Mouse (Mus musculus): ENCODE data around the gene Nkx2-3. TPM values are rescaled to one million over a fixed set of nuclear protein-coding genes. Genes with fewer than 3 reads are reported as not detected.

The Nkx2-3 gene
- polyA plus RNA-seq, 1 experiment = 7.4 TPM

- Histone ChIP-seq H3K4me3 (ENCODE audit: extremely low read depth, insufficient read depth, insufficient read length) (peak overlapping the region; percentile 47; the same call in 1 of the 2 replicates), H3K36me3 (ENCODE audit: control insufficient read depth, insufficient read depth, low read length) (no peaks in the 10 kb centered on the region), H3K27ac (ENCODE audit: insufficient read depth, low read length) (no peak overlapping the region; the same call in 1 of the 2 replicates), H3K4me1 (ENCODE audit: control insufficient read depth, insufficient read depth, insufficient read length) (peaks cover 16% of the 10 kb centered on the region), H3K27me3 (ENCODE audit: control insufficient read depth, insufficient read depth, low read length) (peaks cover 45% of the 10 kb centered on the region)
- 5% methylated on average over 20 of the region's 20 CpGs for WGBS
- TF ChIP-seq CTCF (IDR thresholded peaks at IDR 0.05; ENCODE audit: extremely low read depth, insufficient read depth, insufficient read length, insufficient replicate concordance) = no peak
- no peak for DNase-seq (ENCODE audit: low read depth in 1 of 2, low spot score in 2 of 2)
These were observed 2.9 kb downstream of the Nkx2-3 start for GRCm38 (mm10) chr19:43615074-43615445.

DNA sequence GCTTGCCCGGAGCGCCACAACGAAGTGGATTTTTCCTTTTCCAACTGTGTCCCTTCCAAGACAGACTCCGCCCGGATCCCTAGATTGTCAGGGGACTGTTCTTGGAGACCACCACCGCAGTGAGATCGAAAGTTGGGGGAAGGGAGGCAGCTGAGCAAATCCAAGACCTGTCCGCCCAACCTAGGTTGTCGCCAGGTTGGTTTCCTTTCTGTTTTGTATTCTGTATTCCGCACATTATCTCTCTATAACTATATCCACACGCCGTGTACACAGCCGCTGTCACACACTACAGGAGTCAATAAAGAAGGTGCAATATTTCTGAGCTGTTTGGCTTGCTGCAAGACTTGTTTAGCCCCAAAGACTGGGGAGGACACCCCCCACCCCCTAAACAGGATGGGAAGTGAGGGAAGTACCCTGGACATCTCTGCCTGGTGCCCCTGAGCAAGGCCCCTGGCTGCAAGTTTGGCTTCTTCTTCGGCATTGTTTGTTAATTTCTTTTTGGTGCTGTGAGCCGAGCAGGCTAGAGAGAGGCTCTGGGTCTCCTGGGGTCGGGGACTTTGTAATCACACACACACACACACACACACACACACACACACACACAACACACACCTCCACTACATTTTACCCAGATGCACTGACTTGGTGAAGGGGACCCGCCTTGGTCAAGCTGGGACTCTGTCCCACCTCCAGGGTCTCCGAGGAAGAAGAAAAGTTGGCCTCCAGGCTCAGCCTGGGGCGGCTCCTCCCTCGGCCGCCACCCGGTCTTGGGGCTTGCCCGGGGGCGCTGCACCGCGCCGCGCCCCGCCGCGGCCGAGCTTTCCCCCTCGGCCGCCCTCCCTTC is 3.7 kb downstream of the Nkx2-3 start:
- peaks cover 43% of the 10 kb centered on the region for H3K27me3 ChIP-seq (ENCODE audit: control insufficient read depth, insufficient read depth, low read length)
- DNase-seq (ENCODE audit: low read depth in 1 of 2, low spot score in 2 of 2) = no peak
- 7% methylated on average over 34 of the region's 34 CpGs for WGBS
- TF ChIP-seq POLR2A (IDR thresholded peaks at IDR 0.05; ENCODE audit: low read depth, low read length) = no peak
- no peak for TF ChIP-seq CTCF (IDR thresholded peaks at IDR 0.05; ENCODE audit: extremely low read depth, insufficient read depth, insufficient read length, insufficient replicate concordance)
- H3K4me3 ChIP-seq (ENCODE audit: extremely low read depth, insufficient read depth, insufficient read length) = peak overlapping the region; percentile 47; the same call in 1 of the 2 replicates
- no peak overlapping the region; the same call in 1 of the 2 replicates for H3K27ac ChIP-seq (ENCODE audit: insufficient read depth, low read length)
- no peaks in the 10 kb centered on the region for H3K36me3 ChIP-seq (ENCODE audit: control insufficient read depth, insufficient read depth, low read length)
- peaks cover 15% of the 10 kb centered on the region for H3K4me1 ChIP-seq (ENCODE audit: control insufficient read depth, insufficient read depth, insufficient read length)

DNA sequence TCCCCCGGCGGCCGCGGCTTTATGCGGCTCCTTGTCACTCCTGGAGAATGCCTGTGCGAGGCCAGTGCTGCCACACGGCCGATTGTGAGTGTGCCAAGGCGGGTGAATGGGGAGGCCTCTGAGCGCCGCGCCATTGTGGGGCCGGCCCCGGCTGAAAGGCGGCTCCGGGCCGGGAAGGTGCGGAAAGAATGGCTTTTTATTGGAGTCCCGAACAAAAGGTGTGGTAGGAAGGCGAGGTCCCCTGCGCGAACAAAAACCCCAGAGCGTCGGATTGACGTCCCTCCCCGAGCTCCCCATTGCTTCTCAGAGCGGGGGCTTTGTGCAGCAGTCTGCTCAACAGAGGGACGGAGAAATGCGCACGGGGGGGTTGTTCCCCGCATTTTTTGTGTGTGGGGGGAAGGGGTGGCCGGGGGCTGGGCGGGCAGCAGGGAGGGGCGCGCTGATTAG is 4.3 kb downstream of the Nkx2-3 start:
- Histone ChIP-seq H3K4me1 (ENCODE audit: control insufficient read depth, insufficient read depth, insufficient read length) (peaks cover 15% of the 10 kb centered on the region), H3K27ac (ENCODE audit: insufficient read depth, low read length) (no peak overlapping the region), H3K27me3 (ENCODE audit: control insufficient read depth, insufficient read depth, low read length) (peaks cover 43% of the 10 kb centered on the region), H3K4me3 (ENCODE audit: extremely low read depth, insufficient read depth, insufficient read length) (peak overlapping the region; percentile 21; the same call in 1 of the 2 replicates), H3K36me3 (ENCODE audit: control insufficient read depth, insufficient read depth, low read length) (no peaks in the 10 kb centered on the region)
- DNase-seq (ENCODE audit: low read depth in 1 of 2, low spot score in 2 of 2) = no peak
- 1% methylated on average over 35 of the region's 35 CpGs for WGBS
- no peak for TF ChIP-seq CTCF (IDR thresholded peaks at IDR 0.05; ENCODE audit: extremely low read depth, insufficient read depth, insufficient read length, insufficient replicate concordance)
- TF ChIP-seq POLR2A (IDR thresholded peaks at IDR 0.05; ENCODE audit: low read depth, low read length) = no peak

GRCm38 (mm10) chr19:43616889-43617288 is 4.8 kb downstream of the Nkx2-3 start:
- Histone ChIP-seq H3K27me3 (ENCODE audit: control insufficient read depth, insufficient read depth, low read length) (peaks cover 43% of the 10 kb centered on the region), H3K36me3 (ENCODE audit: control insufficient read depth, insufficient read depth, low read length) (no peaks in the 10 kb centered on the region), H3K4me3 (ENCODE audit: extremely low read depth, insufficient read depth, insufficient read length) (peak overlapping the region; percentile 21; the same call in 1 of the 2 replicates), H3K27ac (ENCODE audit: insufficient read depth, low read length) (no peak overlapping the region), H3K4me1 (ENCODE audit: control insufficient read depth, insufficient read depth, insufficient read length) (peaks cover 15% of the 10 kb centered on the region)
- 24% methylated on average over 12 of the region's 12 CpGs for WGBS
- no peak for DNase-seq (ENCODE audit: low read depth in 1 of 2, low spot score in 2 of 2)
- TF ChIP-seq CTCF (IDR thresholded peaks at IDR 0.05; ENCODE audit: extremely low read depth, insufficient read depth, insufficient read length, insufficient replicate concordance) (no peak), POLR2A (IDR thresholded peaks at IDR 0.05; ENCODE audit: low read depth, low read length) (no peak)

DNA sequence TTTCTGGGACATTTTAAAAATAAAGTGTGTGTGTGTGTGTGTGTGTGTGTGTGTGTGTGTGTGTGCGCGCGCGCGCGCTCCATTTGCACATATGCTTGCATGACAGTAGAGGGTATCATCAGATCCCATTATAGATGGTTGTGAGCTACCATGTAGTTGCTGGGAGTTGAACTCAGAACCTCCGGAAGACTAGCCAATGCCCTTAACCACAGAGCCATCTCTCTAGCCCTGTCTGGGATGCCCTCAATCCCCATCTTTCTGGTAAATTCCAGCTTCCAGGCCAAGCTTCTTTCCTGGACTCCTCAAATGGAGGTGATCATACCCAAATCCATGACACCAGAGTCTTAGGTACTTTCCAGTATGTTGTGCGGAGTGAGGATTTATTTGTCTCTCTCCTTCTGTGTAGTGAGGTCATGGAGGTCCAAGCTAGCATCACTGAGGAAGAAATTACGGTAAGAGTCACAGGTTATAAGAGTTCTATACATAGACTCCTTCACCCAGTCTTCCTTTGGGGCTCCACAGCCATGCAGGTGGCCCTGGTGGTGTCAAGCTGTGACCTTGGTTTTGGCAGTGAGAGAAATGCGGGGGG is 5.7 kb downstream of the Nkx2-3 start:
- H3K36me3 ChIP-seq (ENCODE audit: control insufficient read depth, insufficient read depth, low read length) = no peaks in the 10 kb centered on the region
- H3K27me3 ChIP-seq (ENCODE audit: control insufficient read depth, insufficient read depth, low read length) = peaks cover 34% of the 10 kb centered on the region
- H3K27ac ChIP-seq (ENCODE audit: insufficient read depth, low read length) = no peak overlapping the region
- no peak for DNase-seq (ENCODE audit: low read depth in 1 of 2, low spot score in 2 of 2)
- TF ChIP-seq CTCF (IDR thresholded peaks at IDR 0.05; ENCODE audit: extremely low read depth, insufficient read depth, insufficient read length, insufficient replicate concordance) (no peak), POLR2A (IDR thresholded peaks at IDR 0.05; ENCODE audit: low read depth, low read length) (no peak)
- no peak overlapping the region for H3K4me3 ChIP-seq (ENCODE audit: extremely low read depth, insufficient read depth, insufficient read length)
- peaks cover 15% of the 10 kb centered on the region for H3K4me1 ChIP-seq (ENCODE audit: control insufficient read depth, insufficient read depth, insufficient read length)
- 89% methylated on average over 10 of the region's 10 CpGs for WGBS

DNA sequence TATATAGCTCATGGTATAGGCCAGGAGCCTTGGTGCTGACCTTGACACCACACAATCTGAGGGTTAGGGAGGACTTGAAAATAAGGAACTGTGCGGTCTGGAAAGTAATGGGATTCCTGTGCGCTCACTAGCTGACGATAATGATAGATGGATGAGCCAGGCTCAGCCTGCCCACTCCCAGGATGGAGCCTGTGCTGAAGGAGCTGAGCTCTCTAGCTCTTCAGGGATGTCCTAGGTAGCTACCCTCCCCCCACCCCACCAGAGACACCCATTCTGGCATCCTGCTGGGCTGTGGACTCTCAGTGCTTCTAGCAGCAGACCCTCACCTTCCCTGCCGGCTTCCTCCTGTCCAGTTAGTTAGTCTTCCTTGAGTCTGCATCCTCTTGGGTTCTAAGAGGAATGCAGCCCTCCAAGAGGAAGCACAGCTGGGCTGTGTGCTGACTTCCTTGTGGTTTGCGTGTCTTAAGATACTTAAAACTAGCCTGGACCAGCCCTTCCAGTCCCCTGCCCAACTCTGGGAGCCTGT is 6.4 kb downstream of the Nkx2-3 start:
- WGBS = 50% methylated on average over 5 of the region's 5 CpGs
- H3K27ac ChIP-seq (ENCODE audit: insufficient read depth, low read length) = no peak overlapping the region
- TF ChIP-seq CTCF (IDR thresholded peaks at IDR 0.05; ENCODE audit: extremely low read depth, insufficient read depth, insufficient read length, insufficient replicate concordance) (no peak), POLR2A (IDR thresholded peaks at IDR 0.05; ENCODE audit: low read depth, low read length) (no peak)
- peaks cover 28% of the 10 kb centered on the region for H3K27me3 ChIP-seq (ENCODE audit: control insufficient read depth, insufficient read depth, low read length)
- no peak overlapping the region for H3K4me3 ChIP-seq (ENCODE audit: extremely low read depth, insufficient read depth, insufficient read length)
- no peak for DNase-seq (ENCODE audit: low read depth in 1 of 2, low spot score in 2 of 2)
- peaks cover 15% of the 10 kb centered on the region for H3K4me1 ChIP-seq (ENCODE audit: control insufficient read depth, insufficient read depth, insufficient read length)
- H3K36me3 ChIP-seq (ENCODE audit: control insufficient read depth, insufficient read depth, low read length) = no peaks in the 10 kb centered on the region
